Mouse (Mus musculus) MEL (cell line): ENCODE measurements around the gene Rin2. TPM values are rescaled to one million over a fixed set of nuclear protein-coding genes. Genes with fewer than 3 reads are reported as not detected.

Experiments used
- DNase-seq: peaks from one replicate; pipeline ENCODE4 v3.0.0; 2011; ENCODE audit warnings: low read depth, low spot score
- H3K27ac ChIP-seq: 2 replicates; pipeline ENCODE4 v1.5.1; 2012; ENCODE audit warnings: low read depth, mild to moderate bottlenecking, control low read depth, low read length, moderate library complexity; ENCODE audit not compliant: control insufficient read depth
- H3K27me3 ChIP-seq, 2 experiments: fragments of 150-350 bp in 1 of 2; sonication (generic) in 1 of 2; 2 replicates each; pipeline ENCODE4 v1.6.1; 2012; ENCODE audit warnings: low read length in 2 of 2, mild to moderate bottlenecking in 2 of 2, improper control_type of control experiment in 1 of 2, moderate library complexity in 1 of 2; ENCODE audit not compliant: insufficient read depth in 2 of 2, control insufficient read depth in 1 of 2
- H3K36me3 ChIP-seq, 2 experiments: 2 replicates each; pipeline ENCODE4 v1.6.1; 2012 to 2014; ENCODE audit warnings: low read length in 2 of 2, improper control_type of control experiment in 1 of 2, inconsistent platforms in 1 of 2, mild to moderate bottlenecking in 1 of 2; ENCODE audit not compliant: insufficient read depth in 2 of 2, control insufficient read depth in 1 of 2
- H3K4me1 ChIP-seq, 2 experiments: fragments of 150-350 bp in 1 of 2; sonication (generic) in 1 of 2; 2 replicates each; pipeline ENCODE4 v1.6.1; 2012; ENCODE audit warnings: low read length in 2 of 2, improper control_type of control experiment in 1 of 2, mild to moderate bottlenecking in 1 of 2; ENCODE audit not compliant: insufficient read depth in 2 of 2, control insufficient read depth in 1 of 2
- H3K4me3 ChIP-seq, 2 experiments: fragments of 150-350 bp in 1 of 2; sonication (generic) in 1 of 2; 2 replicates each; pipeline ENCODE4 v1.5.1; 2012; ENCODE audit warnings: low read depth in 2 of 2, low read length in 2 of 2, mild to moderate bottlenecking in 2 of 2, moderate library complexity in 2 of 2, control low read depth in 1 of 2, improper control_type of control experiment in 1 of 2; ENCODE audit not compliant: control insufficient read depth in 1 of 2, insufficient read depth in 1 of 2
- H3K79me2 ChIP-seq: 2 replicates; pipeline ENCODE4 v1.6.1; 2012; ENCODE audit warnings: mild to moderate bottlenecking, low read length, moderate library complexity; ENCODE audit not compliant: control insufficient read depth, poor library complexity, insufficient read depth
- H3K9ac ChIP-seq: 2 replicates; pipeline ENCODE4 v1.6.1; 2012; ENCODE audit warnings: low read depth, mild to moderate bottlenecking, control low read depth, low read length, moderate library complexity; ENCODE audit not compliant: control insufficient read depth, poor library complexity, severe bottlenecking
- H3K9me3 ChIP-seq: fragments of 150-350 bp; sonication (generic); replicated peaks from 2 replicates; pipeline ENCODE4 v1.6.1; 2012; ENCODE audit warnings: mild to moderate bottlenecking, low read length, improper control_type of control experiment, moderate library complexity; ENCODE audit not compliant: insufficient read depth
- E2F4 ChIP-seq: IDR thresholded peaks from 2 replicates; pipeline ENCODE4 v1.6.1; 2011; ENCODE audit warnings: low read depth, low read length, improper control_type of control experiment, borderline replicate concordance
- ELF1 ChIP-seq: IDR thresholded peaks from 2 replicates; pipeline ENCODE4 v1.6.1; 2014; ENCODE audit warnings: low read depth, mild to moderate bottlenecking, inconsistent platforms, low read length, improper control_type of control experiment, moderate library complexity
- EP300 ChIP-seq, 2 experiments: IDR thresholded peaks; 2 replicates each; pipeline ENCODE4 v1.6.1; 2011; ENCODE audit warnings: improper control_type of control experiment in 2 of 2, low read length in 2 of 2, low read depth in 1 of 2, mild to moderate bottlenecking in 1 of 2
- GABPA ChIP-seq: IDR thresholded peaks from 2 replicates; pipeline ENCODE4 v1.6.1; 2012; ENCODE audit warnings: low read depth, mild to moderate bottlenecking, inconsistent platforms, low read length, improper control_type of control experiment, moderate library complexity
- GATA1 ChIP-seq: IDR thresholded peaks from 2 replicates; pipeline ENCODE4 v1.6.1; 2011; ENCODE audit warnings: low read depth, low read length, improper control_type of control experiment
- HCFC1 ChIP-seq: IDR thresholded peaks from 2 replicates; pipeline ENCODE4 v1.6.1; 2012; ENCODE audit warnings: low read depth, mild to moderate bottlenecking, inconsistent platforms, low read length, improper control_type of control experiment, moderate library complexity
- MEF2A ChIP-seq: IDR thresholded peaks from 2 replicates; pipeline ENCODE4 v1.6.1; 2014; ENCODE audit warnings: low read depth, mild to moderate bottlenecking, inconsistent platforms, low read length, improper control_type of control experiment; ENCODE audit not compliant: poor library complexity, insufficient replicate concordance, severe bottlenecking; ENCODE audit errors: extremely low read depth
- MYC ChIP-seq: IDR thresholded peaks from 2 replicates; pipeline ENCODE4 v1.6.1; 2011; ENCODE audit warnings: low read depth, mild to moderate bottlenecking, low read length, improper control_type of control experiment, moderate library complexity
- NRF1 ChIP-seq: IDR thresholded peaks from 2 replicates; pipeline ENCODE4 v1.6.1; 2014; ENCODE audit warnings: low read depth, mild to moderate bottlenecking, inconsistent platforms, low read length, improper control_type of control experiment, moderate library complexity; ENCODE audit not compliant: poor library complexity, insufficient read depth, severe bottlenecking
- SMC3 ChIP-seq: IDR thresholded peaks from 2 replicates; pipeline ENCODE4 v1.6.1; 2011; ENCODE audit warnings: low read depth, low read length, improper control_type of control experiment
- TCF12 ChIP-seq: IDR thresholded peaks from 2 replicates; pipeline ENCODE4 v1.6.1; 2014; ENCODE audit warnings: low read depth, mild to moderate bottlenecking, inconsistent platforms, low read length, improper control_type of control experiment, moderate library complexity
- ZC3H11A ChIP-seq: IDR thresholded peaks from 2 replicates; pipeline ENCODE4 v1.6.1; 2012; ENCODE audit warnings: low read depth, mild to moderate bottlenecking, inconsistent platforms, low read length, improper control_type of control experiment
- ZMIZ1 ChIP-seq: IDR thresholded peaks from 2 replicates; pipeline ENCODE4 v1.6.1; 2012; ENCODE audit warnings: low read depth, mild to moderate bottlenecking, inconsistent platforms, low read length, improper control_type of control experiment, moderate library complexity
- ZNF384 ChIP-seq: IDR thresholded peaks from 2 replicates; pipeline ENCODE4 v1.6.1; 2012; ENCODE audit warnings: low read depth, mild to moderate bottlenecking, inconsistent platforms, low read length, improper control_type of control experiment
- polyA plus RNA-seq, 2 experiments: library from polyadenylated mRNA; stranded (reverse) in 1 of 2; unstranded in 1 of 2; fragments of >175 nt in 1 of 2; fragments of >200 nt in 1 of 2; gene quantifications; 2 replicates each; pipeline versions ENCODE4 v1.2.1 to v1.2.4; 2012; ENCODE audit warnings: low replicate concordance in 2 of 2, low read depth in 1 of 2; ENCODE audit not compliant: insufficient read length in 2 of 2, insufficient read depth in 1 of 2, missing spikeins in 1 of 2
- total RNA-seq: library from RNA; depleted of rRNA; stranded (reverse); fragments of 300-350 nt; gene quantifications from 2 replicates; pipeline ENCODE4 v1.2.3, GENCODE M21; 2012

The Rin2 gene
- total and polyA plus RNA-seq, 3 experiments: 0.01 TPM; not detected in 2

DNA sequence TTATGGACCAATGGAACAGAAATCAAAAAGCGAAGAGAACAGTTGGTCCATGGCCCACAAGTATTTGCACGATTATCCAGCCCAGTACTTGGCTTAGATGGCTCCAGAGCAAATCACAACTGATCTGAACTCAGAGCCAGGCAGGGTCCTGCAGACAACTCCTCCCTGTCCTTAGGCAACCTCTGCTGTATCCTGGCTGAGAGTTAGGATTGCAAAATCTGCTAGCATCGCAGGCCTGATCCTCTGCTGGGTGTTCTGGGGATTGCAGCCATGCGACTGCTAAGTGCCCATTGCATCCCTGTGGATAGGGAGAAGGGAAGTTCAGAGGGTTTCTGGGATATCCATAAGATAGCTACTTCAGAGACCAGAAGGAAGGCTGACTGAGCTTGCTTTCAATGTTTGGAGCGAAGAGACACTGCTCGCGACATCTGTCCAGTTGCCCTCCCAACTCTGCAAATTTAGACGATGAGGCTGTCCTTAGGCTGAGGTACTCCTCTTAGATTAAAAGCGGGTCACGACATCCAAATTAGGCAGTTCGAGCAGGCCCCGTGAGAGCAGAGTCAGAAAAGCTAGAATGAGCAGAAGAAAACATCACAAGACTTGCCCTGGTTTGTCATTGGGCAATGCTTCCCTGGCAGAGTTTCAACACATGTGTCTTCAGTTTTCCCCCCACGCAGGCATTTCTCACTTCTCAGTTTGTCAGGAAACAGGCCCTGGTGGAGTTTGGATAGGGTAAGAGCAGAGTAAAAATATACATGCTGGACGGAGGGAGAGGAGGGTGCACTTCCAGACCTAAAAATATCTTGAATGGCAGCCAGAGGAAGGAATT, 213.1 kb downstream of the Rin2 start:
- no peak overlapping the region for H3K9ac ChIP-seq
- H3K4me1 ChIP-seq: no peaks in the 10 kb centered on the region
- no peaks in the 10 kb centered on the region; a peak in 1 of 4 replicates for H3K27me3 ChIP-seq
- no peak overlapping the region for H3K4me3 ChIP-seq
- DNase-seq: no peak
- no peaks in the 10 kb centered on the region for H3K79me2 ChIP-seq
- H3K9me3 ChIP-seq: no peaks in the 10 kb centered on the region
- H3K36me3 ChIP-seq: no peaks in the 10 kb centered on the region
- no peak overlapping the region for H3K27ac ChIP-seq
- TF ChIP-seq MEF2A (no peak), GATA1 (no peak), SMC3 (no peak), ZMIZ1 (no peak), MYC (no peak), ZC3H11A (no peak), ELF1 (no peak), EP300 (IDR thresholded peaks at IDR 0.05; ENCODE audit: low read depth in 1 of 2, low read length in 2 of 2) (no peak), TCF12 (no peak), GABPA (no peak), HCFC1 (no peak), NRF1 (no peak), E2F4 (no peak)
- TF ChIP-seq, all 39 proteins: peak for 0

DNA sequence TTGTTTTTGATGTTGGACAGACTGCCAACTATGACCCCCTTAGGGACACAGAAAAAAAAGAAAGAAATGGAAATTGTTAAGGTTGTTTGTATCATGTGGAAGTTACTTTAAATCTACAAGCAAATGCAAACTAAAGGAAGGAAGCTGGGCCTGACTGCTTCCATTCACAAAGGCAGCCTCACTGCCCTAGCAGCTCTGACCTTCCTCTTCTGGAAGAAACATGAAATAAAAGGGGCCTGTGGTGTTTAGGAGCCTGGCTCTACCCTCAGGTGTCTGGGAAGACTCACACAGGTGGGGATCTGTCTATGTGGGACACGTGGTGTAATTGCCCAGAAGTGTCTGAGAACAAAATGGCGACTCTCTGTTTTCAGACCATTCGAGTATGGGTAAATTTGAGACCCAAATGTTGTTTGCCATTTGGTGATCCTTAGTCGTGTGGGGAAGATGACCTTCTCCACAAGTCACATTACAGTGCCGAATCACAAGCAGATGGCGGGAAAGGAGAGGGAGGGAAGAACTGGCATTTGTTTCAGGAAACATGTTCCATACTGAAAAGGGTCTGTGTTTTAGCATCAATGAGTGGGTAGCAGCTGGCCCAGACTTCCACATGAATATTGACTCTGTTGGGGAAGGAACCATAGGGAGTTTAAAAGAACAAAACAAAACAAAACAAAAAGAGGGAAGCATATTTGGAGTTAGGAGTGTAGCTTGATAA, 213.9 kb downstream of the Rin2 start:
- H3K9me3 ChIP-seq: no peaks in the 10 kb centered on the region
- H3K79me2 ChIP-seq: no peaks in the 10 kb centered on the region
- DNase-seq: no peak
- H3K27me3 ChIP-seq: no peaks in the 10 kb centered on the region
- H3K4me3 ChIP-seq: no peak overlapping the region
- no peak overlapping the region for H3K9ac ChIP-seq
- no peak for TF ChIP-seq ZNF384
- no peaks in the 10 kb centered on the region for H3K36me3 ChIP-seq
- no peaks in the 10 kb centered on the region for H3K4me1 ChIP-seq
- no peak overlapping the region for H3K27ac ChIP-seq
